Mouse (Mus musculus): ENCODE results near the gene Katnbl1. TPM values are rescaled to one million over a fixed set of nuclear protein-coding genes. Genes with fewer than 3 reads are reported as not detected.

Katnbl1 gene
- polyA plus RNA-seq (2015; fragmentation: Nextera tagmentation; extraction: Ambion mirVana): 49.0 and 50.4 TPM in 2 replicates

- Histone ChIP-seq H3K4me3 (replicated peaks) (peak within 1 kb of the TSS; percentile 67), H3K27me3 (no peaks in the 10 kb centered on the region), H3K9me3 (replicated peaks) (no peaks in the 10 kb centered on the region), H3K27ac (replicated peaks) (peak within 1 kb of the TSS; percentile 85), H3K9ac (peak within 1 kb of the TSS; percentile 71), H3K36me3 (no peaks in the 10 kb centered on the region), H3K4me1 (peaks cover 7% of the 10 kb centered on the region; the same call in 1 of the 2 replicates), H3K4me2 (replicated peaks) (peak within 1 kb of the TSS; percentile 56)
- ATAC-seq (ENCODE audit: insufficient number of reproducible peaks, low FRiP score, low TSS enrichment, low read depth): peak; percentile 98
- under 1% methylated on average over 72 of the region's 72 CpGs for WGBS
Measured at GRCm38 (mm10) chr2:112378973-112379898, at the start of gene Katnbl1. TSS of gene Katnbl1 (plus strand) at chr2:112379211.

GRCm38 (mm10) chr2:112332051-112332898 is 46.7 kb upstream of the Katnbl1 start:
- Histone ChIP-seq H3K36me3 (peaks cover 14% of the 10 kb centered on the region), H3K27me3 (no peaks in the 10 kb centered on the region), H3K9me3 (replicated peaks) (no peaks in the 10 kb centered on the region), H3K4me3 (replicated peaks) (no peak overlapping the region), H3K27ac (replicated peaks) (no peak overlapping the region), H3K4me1 (no peaks in the 10 kb centered on the region), H3K4me2 (replicated peaks) (no peak overlapping the region), H3K9ac (no peak overlapping the region)
- ATAC-seq (ENCODE audit: insufficient number of reproducible peaks, low FRiP score, low TSS enrichment, low read depth): no peak
- 77% methylated on average over 4 of the region's 4 CpGs for WGBS

- Histone ChIP-seq H3K4me3 (replicated peaks) (no peak overlapping the region), H3K9ac (no peak overlapping the region), H3K4me1 (no peaks in the 10 kb centered on the region), H3K36me3 (peaks cover 23% of the 10 kb centered on the region), H3K4me2 (replicated peaks) (no peak overlapping the region), H3K9me3 (replicated peaks) (no peaks in the 10 kb centered on the region), H3K27me3 (no peaks in the 10 kb centered on the region), H3K27ac (replicated peaks) (no peak overlapping the region)
- 90% methylated on average over 6 of the region's 6 CpGs for WGBS
- no peak for ATAC-seq (ENCODE audit: insufficient number of reproducible peaks, low FRiP score, low TSS enrichment, low read depth)
Measured at GRCm38 (mm10) chr2:112337211-112337610, 41.8 kb upstream of the Katnbl1 start.

- H3K9me3 ChIP-seq (replicated peaks): no peaks in the 10 kb centered on the region
- no peak overlapping the region for H3K9ac ChIP-seq
- ATAC-seq (ENCODE audit: insufficient number of reproducible peaks, low FRiP score, low TSS enrichment, low read depth): no peak
Measured at GRCm38 (mm10) chr2:112339736-112340135, 39.3 kb upstream of the Katnbl1 start.

GRCm38 (mm10) chr2:112341117-112341516 is 37.9 kb upstream of the Katnbl1 start:
- Histone ChIP-seq H3K4me1 (no peaks in the 10 kb centered on the region), H3K4me3 (replicated peaks) (no peak overlapping the region), H3K27ac (replicated peaks) (no peak overlapping the region), H3K36me3 (peaks cover 17% of the 10 kb centered on the region; the same call in 1 of the 2 replicates), H3K9ac (no peak overlapping the region), H3K27me3 (no peaks in the 10 kb centered on the region), H3K4me2 (replicated peaks) (no peak overlapping the region), H3K9me3 (replicated peaks) (no peaks in the 10 kb centered on the region)
- 66% methylated on average over 3 of the region's 3 CpGs for WGBS
- ATAC-seq (ENCODE audit: insufficient number of reproducible peaks, low FRiP score, low TSS enrichment, low read depth): no peak

More at GRCm38 (mm10) chr2:112339736-112340135, 39.3 kb upstream of the Katnbl1 start:
- H3K27me3 ChIP-seq: no peaks in the 10 kb centered on the region
- peaks cover 21% of the 10 kb centered on the region; the same call in 1 of the 2 replicates for H3K36me3 ChIP-seq
- H3K4me3 ChIP-seq (replicated peaks): no peak overlapping the region
- no peaks in the 10 kb centered on the region for H3K4me1 ChIP-seq
- WGBS: 82% methylated on average over 2 of the region's 2 CpGs
- no peak overlapping the region for H3K27ac ChIP-seq (replicated peaks)
- no peak overlapping the region for H3K4me2 ChIP-seq (replicated peaks)

GRCm38 (mm10) chr2:112348246-112348645 is 30.8 kb upstream of the Katnbl1 start:
- Histone ChIP-seq H3K4me1 (no peaks in the 10 kb centered on the region), H3K4me3 (replicated peaks) (no peak overlapping the region), H3K36me3 (peaks cover 46% of the 10 kb centered on the region), H3K4me2 (replicated peaks) (no peak overlapping the region), H3K27me3 (no peaks in the 10 kb centered on the region), H3K9ac (no peak overlapping the region), H3K9me3 (replicated peaks) (no peaks in the 10 kb centered on the region), H3K27ac (replicated peaks) (no peak overlapping the region)
- ATAC-seq (ENCODE audit: insufficient number of reproducible peaks, low FRiP score, low TSS enrichment, low read depth): no peak
- WGBS: 84% methylated on average over 3 of the region's 3 CpGs

GRCm38 (mm10) chr2:112353685-112354455 is 25.1 kb upstream of the Katnbl1 start:
- no peaks in the 10 kb centered on the region for H3K4me1 ChIP-seq
- WGBS: 91% methylated on average over 7 of the region's 7 CpGs
- H3K36me3 ChIP-seq: peaks cover 65% of the 10 kb centered on the region
- H3K27ac ChIP-seq (replicated peaks): no peak overlapping the region
- H3K4me2 ChIP-seq (replicated peaks): no peak overlapping the region
- no peak for ATAC-seq (ENCODE audit: insufficient number of reproducible peaks, low FRiP score, low TSS enrichment, low read depth)
- no peaks in the 10 kb centered on the region for H3K27me3 ChIP-seq
- no peak overlapping the region for H3K4me3 ChIP-seq (replicated peaks)
- H3K9ac ChIP-seq: no peak overlapping the region
- no peaks in the 10 kb centered on the region for H3K9me3 ChIP-seq (replicated peaks)

GRCm38 (mm10) chr2:112359611-112360010 is 19.4 kb upstream of the Katnbl1 start:
- WGBS: 52% methylated on average over 2 of the region's 2 CpGs
- Histone ChIP-seq H3K9me3 (replicated peaks) (no peaks in the 10 kb centered on the region), H3K9ac (no peak overlapping the region), H3K4me2 (replicated peaks) (no peak overlapping the region), H3K27me3 (no peaks in the 10 kb centered on the region), H3K4me3 (replicated peaks) (no peak overlapping the region), H3K36me3 (peaks cover 74% of the 10 kb centered on the region), H3K4me1 (no peaks in the 10 kb centered on the region), H3K27ac (replicated peaks) (no peak overlapping the region)
- ATAC-seq (ENCODE audit: insufficient number of reproducible peaks, low FRiP score, low TSS enrichment, low read depth): no peak

GRCm38 (mm10) chr2:112360012-112360780 is 18.8 kb upstream of the Katnbl1 start:
- peaks cover 74% of the 10 kb centered on the region for H3K36me3 ChIP-seq
- no peak overlapping the region for H3K4me3 ChIP-seq (replicated peaks)
- no peak overlapping the region for H3K9ac ChIP-seq
- H3K27me3 ChIP-seq: no peaks in the 10 kb centered on the region
- no peak for ATAC-seq (ENCODE audit: insufficient number of reproducible peaks, low FRiP score, low TSS enrichment, low read depth)
- H3K4me1 ChIP-seq: no peaks in the 10 kb centered on the region
- H3K9me3 ChIP-seq (replicated peaks): no peaks in the 10 kb centered on the region
- no peak overlapping the region for H3K27ac ChIP-seq (replicated peaks)
- no peak overlapping the region for H3K4me2 ChIP-seq (replicated peaks)
- WGBS: 83% methylated on average over 12 of the region's 12 CpGs

- H3K4me1 ChIP-seq: no peaks in the 10 kb centered on the region
- H3K4me2 ChIP-seq (replicated peaks): no peak overlapping the region
- H3K9ac ChIP-seq: no peak overlapping the region
- H3K4me3 ChIP-seq (replicated peaks): no peak overlapping the region
- ATAC-seq (ENCODE audit: insufficient number of reproducible peaks, low FRiP score, low TSS enrichment, low read depth): no peak
- no peak overlapping the region for H3K27ac ChIP-seq (replicated peaks)
- no peaks in the 10 kb centered on the region for H3K27me3 ChIP-seq
- no peaks in the 10 kb centered on the region for H3K9me3 ChIP-seq (replicated peaks)
- 81% methylated on average over 2 of the region's 2 CpGs for WGBS
- H3K36me3 ChIP-seq: peaks cover 70% of the 10 kb centered on the region
Measured at GRCm38 (mm10) chr2:112360781-112361169, 18.2 kb upstream of the Katnbl1 start.
